Mouse (Mus musculus) gastrocnemius, postnatal 36 days (tissue): ENCODE data around the gene Lrrc28. TPM values are rescaled to one million over a fixed set of nuclear protein-coding genes. Genes with fewer than 3 reads are reported as not detected.
"Not testable (repeated sequence)": the region's sequence is repeated elsewhere in the genome, so short reads cannot be mapped to it uniquely, and the experiment has no call there.

Experiments used
- DNase-seq, 2 experiments: peaks; one replicate each; pipeline ENCODE4 v3.0.0; 2022
- intact Hi-C: fragments of 180-260 bp; cut with DNase I; formaldehyde crosslinking; loops from one replicate; pipeline ENCODE4 v1.15.1; 2025
- total RNA-seq, 2 experiments: library from RNA; stranded (reverse); gene quantifications; 2 replicates each; pipeline ENCODE4 v1.2.3; 2021

The Lrrc28 gene
- total RNA-seq, 2 experiments from 2014 or later: 22.8 to 23.2 TPM

- no peak for DNase-seq
- intact Hi-C loops: loop anchor here (5.0 kb wide), 1 partner anchor 37 kb away; no protein-coding TSS in a partner anchor
Measured at GRCm38 (mm10) chr7:67544586-67544985, 100.5 kb downstream of the Lrrc28 start.

- intact Hi-C loops: loop anchor here (5.0 kb wide), 1 partner anchor 36 kb away; no protein-coding TSS in a partner anchor
- DNase-seq: no peak
Measured at GRCm38 (mm10) chr7:67543641-67544040, 101.4 kb downstream of the Lrrc28 start.

- no peak for DNase-seq
Measured at GRCm38 (mm10) chr7:67536588-67537372, 108.3 kb downstream of the Lrrc28 start.

GRCm38 (mm10) chr7:67535941-67536340 is 109.1 kb downstream of the Lrrc28 start:
- DNase-seq: no peak
- intact Hi-C loops: no loop called here

More at GRCm38 (mm10) chr7:67536588-67537372, 108.3 kb downstream of the Lrrc28 start:
- intact Hi-C loops: no loop called here

- DNase-seq: no peak
Measured at GRCm38 (mm10) chr7:67530981-67531380, 114.1 kb downstream of the Lrrc28 start.

GRCm38 (mm10) chr7:67529381-67529780 is 115.7 kb downstream of the Lrrc28 start:
- no peak for DNase-seq
- intact Hi-C loops: loop anchor here (10.0 kb wide), 1 partner anchor 295 kb away; no protein-coding TSS in a partner anchor

More at GRCm38 (mm10) chr7:67530981-67531380, 114.1 kb downstream of the Lrrc28 start:
- intact Hi-C loops: no loop called here

- DNase-seq: no peak
- intact Hi-C loops: loop anchor here (10.0 kb wide), 1 partner anchor 294 kb away; no protein-coding TSS in a partner anchor
Measured at GRCm38 (mm10) chr7:67528821-67529221, 116.2 kb downstream of the Lrrc28 start.

GRCm38 (mm10) chr7:67528063-67528811 is 116.8 kb downstream of the Lrrc28 start:
- intact Hi-C loops: loop anchor here (10.0 kb wide), 1 partner anchor 293 kb away; no protein-coding TSS in a partner anchor
- DNase-seq: peak in 1 of 2 experiments; percentile 25

- DNase-seq: no peak
- intact Hi-C loops: loop anchor here (10.0 kb wide), 1 partner anchor 291 kb away; no protein-coding TSS in a partner anchor
Measured at GRCm38 (mm10) chr7:67525886-67526580, 119.0 kb downstream of the Lrrc28 start.

GRCm38 (mm10) chr7:67524069-67524468 is 121.0 kb downstream of the Lrrc28 start:
- not testable (repeated sequence) for DNase-seq
- intact Hi-C loops: loop anchor here (10.0 kb wide), 1 partner anchor 289 kb away; no protein-coding TSS in a partner anchor

GRCm38 (mm10) chr7:67523400-67523799 is 121.7 kb downstream of the Lrrc28 start:
- intact Hi-C loops: loop anchor here (10.0 kb wide), 1 partner anchor 289 kb away; no protein-coding TSS in a partner anchor
- DNase-seq: no peak

- intact Hi-C loops: loop anchor here (10.0 kb wide), 1 partner anchor 287 kb away; no protein-coding TSS in a partner anchor
- DNase-seq: not testable (repeated sequence)
Measured at GRCm38 (mm10) chr7:67521731-67522130, 123.3 kb downstream of the Lrrc28 start.

- intact Hi-C loops: loop anchor here (10.0 kb wide), 1 partner anchor 286 kb away; no protein-coding TSS in a partner anchor
- DNase-seq: no peak
Measured at GRCm38 (mm10) chr7:67520959-67521358, 124.1 kb downstream of the Lrrc28 start.

- DNase-seq: no peak
- intact Hi-C loops: loop anchor here (10.0 kb wide), 1 partner anchor 285 kb away; no protein-coding TSS in a partner anchor
Measured at GRCm38 (mm10) chr7:67520001-67520400, 125.1 kb downstream of the Lrrc28 start.

GRCm38 (mm10) chr7:67515621-67516020 is 129.4 kb downstream of the Lrrc28 start:
- DNase-seq: no peak
- intact Hi-C loops: no loop called here

- intact Hi-C loops: no loop called here
- DNase-seq: peak; percentile 38 to 53
Measured at GRCm38 (mm10) chr7:67514893-67515292, 130.2 kb downstream of the Lrrc28 start.

- DNase-seq: peak in 1 of 2 experiments; percentile 71
- intact Hi-C loops: no loop called here
Measured at GRCm38 (mm10) chr7:67514380-67514779, 130.7 kb downstream of the Lrrc28 start.

GRCm38 (mm10) chr7:67513656-67514055 is 131.4 kb downstream of the Lrrc28 start:
- intact Hi-C loops: no loop called here
- DNase-seq: no peak

- DNase-seq: no peak
- intact Hi-C loops: no loop called here
Measured at GRCm38 (mm10) chr7:67511606-67512005, 133.5 kb downstream of the Lrrc28 start.
